Mouse (Mus musculus) embryonic facial prominence, embryonic 10.5 days (tissue): Measurements from ENCODE around the gene Smox. TPM values are rescaled to one million over a fixed set of nuclear protein-coding genes. Genes with fewer than 3 reads are reported as not detected.

Source experiments
- DNase-seq: peaks from one replicate; pipeline ENCODE4 v3.0.0-alpha.2; 2017; ENCODE audit warnings: low spot score
- H3K27ac ChIP-seq: fragments of 300-500 bp; sonication (generic); replicated peaks from 2 replicates; pipeline ENCODE4 v1.5.1; 2016; ENCODE audit warnings: mild to moderate bottlenecking
- H3K27me3 ChIP-seq: fragments of 300-500 bp; sonication (generic); replicated peaks from 2 replicates; pipeline ENCODE4 v1.6.1; 2016; ENCODE audit warnings: low read depth, mild to moderate bottlenecking; ENCODE audit not compliant: poor library complexity, severe bottlenecking
- H3K36me3 ChIP-seq: fragments of 300-500 bp; sonication (generic); replicated peaks from 2 replicates; pipeline ENCODE4 v1.6.1; 2016; ENCODE audit warnings: mild to moderate bottlenecking, moderate library complexity
- H3K4me1 ChIP-seq: fragments of 300-500 bp; sonication (generic); 2 replicates; pipeline ENCODE4 v1.6.1; 2016
- H3K4me3 ChIP-seq: fragments of 300-500 bp; sonication (generic); 2 replicates; pipeline ENCODE4 v1.5.1; 2016; ENCODE audit warnings: mild to moderate bottlenecking, moderate library complexity
- H3K9me3 ChIP-seq: fragments of 300-500 bp; sonication (generic); 2 replicates; pipeline ENCODE4 v1.6.1; 2016; ENCODE audit warnings: mild to moderate bottlenecking
- WGBS: fragments of 180-500 bp; shearing (Covaris S2); methylation state at CpG from one replicate; pipeline ENCODE4 v1.1.7; 2016; 5-methylcytosine and 5-hydroxymethylcytosine counted together
- polyA plus RNA-seq: library from polyadenylated mRNA; unstranded; fragments of >200 nt; fragmentation: Nextera tagmentation; extraction: Ambion mirVana; gene quantifications from 2 replicates; pipeline ENCODE4 v1.2.1, GENCODE M21; 2016

Smox gene
- 36.0 and 42.0 TPM in 2 replicates for polyA plus RNA-seq

GRCm38 (mm10) chr2:131491196-131491595 is at the start of gene Smox:
TSS of gene Smox (plus strand) at chr2:131491496.
- H3K36me3 ChIP-seq = no peaks in the 10 kb centered on the region
- peak within 1 kb of the TSS; percentile 93 for H3K27ac ChIP-seq
- no peaks in the 10 kb centered on the region for H3K9me3 ChIP-seq
- H3K27me3 ChIP-seq = peaks cover 30% of the 10 kb centered on the region
- 22% methylated on average over 7 of the region's 7 CpGs for WGBS
- no peak for DNase-seq
- peaks cover 38% of the 10 kb centered on the region for H3K4me1 ChIP-seq
- peak within 1 kb of the TSS; percentile 92 for H3K4me3 ChIP-seq

- no peak for DNase-seq
- no peaks in the 10 kb centered on the region for H3K36me3 ChIP-seq
- no peak overlapping the region for H3K4me3 ChIP-seq
- H3K27ac ChIP-seq = no peak overlapping the region
- 71% methylated on average over 8 of the region's 8 CpGs for WGBS
- H3K4me1 ChIP-seq = no peaks in the 10 kb centered on the region
- no peaks in the 10 kb centered on the region for H3K9me3 ChIP-seq
- no peaks in the 10 kb centered on the region for H3K27me3 ChIP-seq
Measured at GRCm38 (mm10) chr2:131443084-131443890, 48.0 kb upstream of the Smox start.

- Histone ChIP-seq H3K27me3 (no peaks in the 10 kb centered on the region), H3K4me3 (no peak overlapping the region), H3K9me3 (no peaks in the 10 kb centered on the region), H3K36me3 (no peaks in the 10 kb centered on the region), H3K4me1 (no peaks in the 10 kb centered on the region), H3K27ac (no peak overlapping the region)
- 64% methylated on average over 1 of the region's 1 CpGs for WGBS
- no peak for DNase-seq
Measured at GRCm38 (mm10) chr2:131443891-131444190, 47.5 kb upstream of the Smox start.

GRCm38 (mm10) chr2:131446416-131446982 is 44.8 kb upstream of the Smox start:
- Histone ChIP-seq H3K4me1 (no peaks in the 10 kb centered on the region), H3K4me3 (no peak overlapping the region), H3K27ac (no peak overlapping the region), H3K36me3 (no peaks in the 10 kb centered on the region), H3K9me3 (no peaks in the 10 kb centered on the region), H3K27me3 (no peaks in the 10 kb centered on the region)
- no peak for DNase-seq
- WGBS = 70% methylated on average over 2 of the region's 2 CpGs

GRCm38 (mm10) chr2:131447566-131448330 is 43.5 kb upstream of the Smox start:
- Histone ChIP-seq H3K27me3 (no peaks in the 10 kb centered on the region), H3K4me1 (no peaks in the 10 kb centered on the region), H3K36me3 (no peaks in the 10 kb centered on the region), H3K27ac (no peak overlapping the region), H3K4me3 (no peak overlapping the region), H3K9me3 (no peaks in the 10 kb centered on the region)
- 83% methylated on average over 8 of the region's 8 CpGs for WGBS
- no peak for DNase-seq

GRCm38 (mm10) chr2:131448353-131448752 is 42.9 kb upstream of the Smox start:
- H3K27me3 ChIP-seq = no peaks in the 10 kb centered on the region
- H3K27ac ChIP-seq = no peak overlapping the region
- no peaks in the 10 kb centered on the region for H3K4me1 ChIP-seq
- no peak overlapping the region for H3K4me3 ChIP-seq
- no peaks in the 10 kb centered on the region for H3K36me3 ChIP-seq
- no peaks in the 10 kb centered on the region for H3K9me3 ChIP-seq
- no peak for DNase-seq

GRCm38 (mm10) chr2:131449720-131450119 is 41.6 kb upstream of the Smox start:
- H3K27me3 ChIP-seq = no peaks in the 10 kb centered on the region
- H3K27ac ChIP-seq = no peak overlapping the region
- H3K9me3 ChIP-seq = no peaks in the 10 kb centered on the region
- H3K4me1 ChIP-seq = no peaks in the 10 kb centered on the region
- WGBS = 74% methylated on average over 5 of the region's 5 CpGs
- H3K36me3 ChIP-seq = no peaks in the 10 kb centered on the region
- no peak overlapping the region for H3K4me3 ChIP-seq
- DNase-seq = no peak

- Histone ChIP-seq H3K9me3 (no peaks in the 10 kb centered on the region), H3K4me1 (no peaks in the 10 kb centered on the region), H3K27ac (no peak overlapping the region), H3K27me3 (no peaks in the 10 kb centered on the region), H3K4me3 (no peak overlapping the region), H3K36me3 (no peaks in the 10 kb centered on the region)
- WGBS = 88% methylated on average over 5 of the region's 5 CpGs
- no peak for DNase-seq
Measured at GRCm38 (mm10) chr2:131450491-131450890, 40.8 kb upstream of the Smox start.

- Histone ChIP-seq H3K27ac (no peak overlapping the region), H3K4me3 (no peak overlapping the region), H3K27me3 (no peaks in the 10 kb centered on the region), H3K9me3 (no peaks in the 10 kb centered on the region), H3K36me3 (no peaks in the 10 kb centered on the region), H3K4me1 (no peaks in the 10 kb centered on the region)
- 90% methylated on average over 7 of the region's 7 CpGs for WGBS
- no peak for DNase-seq
Measured at GRCm38 (mm10) chr2:131457728-131458127, 33.6 kb upstream of the Smox start.

- H3K27me3 ChIP-seq = no peaks in the 10 kb centered on the region
- H3K4me3 ChIP-seq = no peak overlapping the region
- H3K4me1 ChIP-seq = no peaks in the 10 kb centered on the region
- WGBS = 70% methylated on average over 9 of the region's 9 CpGs
- H3K9me3 ChIP-seq = no peaks in the 10 kb centered on the region
- DNase-seq = no peak
- no peaks in the 10 kb centered on the region for H3K36me3 ChIP-seq
- H3K27ac ChIP-seq = no peak overlapping the region
Measured at GRCm38 (mm10) chr2:131460946-131461682, 30.2 kb upstream of the Smox start.

GRCm38 (mm10) chr2:131462991-131463390 is 28.3 kb upstream of the Smox start:
- H3K27me3 ChIP-seq = no peaks in the 10 kb centered on the region
- 52% methylated on average over 4 of the region's 4 CpGs for WGBS
- H3K36me3 ChIP-seq = no peaks in the 10 kb centered on the region
- H3K4me1 ChIP-seq = no peaks in the 10 kb centered on the region
- H3K27ac ChIP-seq = no peak overlapping the region
- no peaks in the 10 kb centered on the region for H3K9me3 ChIP-seq
- no peak overlapping the region for H3K4me3 ChIP-seq
- no peak for DNase-seq

- no peaks in the 10 kb centered on the region for H3K27me3 ChIP-seq
- WGBS = 93% methylated on average over 2 of the region's 2 CpGs
- no peak for DNase-seq
- H3K36me3 ChIP-seq = no peaks in the 10 kb centered on the region
- H3K4me3 ChIP-seq = no peak overlapping the region
- H3K9me3 ChIP-seq = no peaks in the 10 kb centered on the region
- H3K4me1 ChIP-seq = no peaks in the 10 kb centered on the region
- no peak overlapping the region for H3K27ac ChIP-seq
Measured at GRCm38 (mm10) chr2:131464147-131464546, 27.1 kb upstream of the Smox start.
